Mouse (Mus musculus): ENCODE results near the gene Slc34a3.

Slc34a3 gene

DNA sequence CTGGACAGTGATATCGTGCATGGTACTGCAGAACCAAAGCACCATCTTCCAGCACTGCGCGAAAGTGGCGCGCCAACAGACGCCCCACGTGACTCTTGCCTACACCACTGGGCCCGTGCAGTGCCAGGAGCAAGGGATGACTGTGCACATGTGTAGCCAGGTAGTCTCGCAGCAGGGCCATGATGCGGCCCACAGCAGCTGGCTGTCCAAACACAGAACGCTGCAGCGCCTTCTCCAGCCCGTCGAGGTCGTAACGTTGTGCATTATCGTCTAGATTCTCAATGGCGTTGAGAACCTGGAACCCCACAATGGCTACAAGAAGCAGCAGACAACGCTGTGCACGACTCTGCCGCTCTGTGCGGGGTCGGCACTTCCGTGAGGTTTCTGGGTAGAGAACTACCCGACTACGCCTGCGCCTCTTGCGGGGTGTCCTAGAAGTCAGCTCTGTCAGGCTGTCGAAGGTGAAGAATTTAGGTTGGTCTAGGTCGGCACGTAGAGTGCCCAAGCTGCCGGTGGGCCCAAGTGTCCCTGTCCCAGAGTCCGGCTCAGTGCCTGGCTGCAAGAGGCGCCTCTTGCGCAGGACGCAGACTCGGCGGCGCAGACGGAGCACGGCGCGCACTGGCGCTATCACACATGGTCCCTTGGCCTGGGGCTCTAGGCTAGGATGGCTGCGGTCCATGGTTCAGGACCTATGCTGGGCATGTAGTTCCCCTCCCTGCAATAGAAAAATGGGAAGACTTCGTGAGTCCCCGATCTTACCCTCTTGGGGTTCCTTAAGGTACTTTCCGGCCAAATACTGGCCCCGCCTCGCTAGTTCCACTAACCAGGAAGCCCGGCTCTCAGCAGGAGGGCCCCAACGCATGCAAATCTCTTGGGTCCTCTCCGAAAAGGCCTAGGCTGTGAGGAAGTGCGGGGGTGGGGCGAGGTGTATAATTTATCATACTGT lies 38.7 kb downstream of the Slc34a3 start:
- ATAC-seq (ENCODE audit: insufficient number of reproducible peaks, low FRiP score, low TSS enrichment) = no peak

DNA sequence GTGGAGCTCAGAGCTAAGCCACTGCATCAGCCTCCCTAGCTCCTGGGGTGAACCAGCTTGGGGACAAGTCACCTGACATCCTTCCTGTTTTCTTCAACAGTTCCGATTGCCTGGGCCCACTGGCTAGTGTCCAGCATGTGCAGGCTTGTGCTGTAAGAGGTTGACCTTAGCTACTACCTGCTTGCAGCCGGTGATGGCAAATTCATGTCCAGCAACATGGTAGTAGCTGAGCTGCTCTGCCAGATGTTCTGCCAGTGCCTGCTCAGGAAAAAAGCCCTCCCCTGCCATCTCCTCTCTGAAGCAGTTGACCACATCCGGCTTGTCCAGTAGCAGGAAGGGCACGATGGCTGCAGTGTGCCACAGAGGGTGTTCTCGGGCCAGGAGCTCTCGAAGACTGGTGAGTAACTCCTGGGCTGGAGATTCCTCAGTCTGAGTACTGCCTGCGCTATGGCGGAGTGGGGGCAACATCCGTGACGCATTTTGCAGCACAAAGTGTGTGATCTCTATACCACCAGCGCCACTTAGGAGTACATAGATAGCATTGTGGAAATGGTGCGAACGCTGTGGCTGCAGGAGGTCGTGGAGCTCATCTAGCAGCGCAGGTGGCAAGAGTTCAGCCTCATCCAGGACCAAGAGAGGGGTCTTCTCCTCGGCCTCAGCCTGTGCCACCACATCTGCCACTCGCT lies 39.5 kb downstream of the Slc34a3 start:
- ATAC-seq (ENCODE audit: insufficient number of reproducible peaks, low FRiP score, low TSS enrichment) = no peak

DNA sequence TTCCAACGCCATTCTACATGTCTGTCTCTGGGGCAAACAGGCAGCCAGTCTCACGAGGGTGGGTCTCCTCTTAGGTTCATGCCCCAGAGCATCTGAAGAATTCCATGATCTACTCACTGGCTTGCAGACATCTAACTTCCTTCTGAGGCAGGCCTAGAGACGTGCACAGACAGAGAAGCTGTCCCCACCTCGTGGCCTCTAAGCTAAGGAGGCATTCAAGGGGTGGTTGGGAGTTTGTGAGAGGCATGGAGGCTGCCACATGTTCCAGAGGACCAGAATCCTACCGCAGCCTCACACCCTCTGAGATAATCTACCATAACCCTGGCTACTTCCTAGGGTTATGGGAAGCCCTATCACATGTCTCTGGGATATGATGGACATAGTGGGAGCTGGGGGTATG lies 40.2 kb downstream of the Slc34a3 start:
- ATAC-seq (ENCODE audit: insufficient number of reproducible peaks, low FRiP score, low TSS enrichment) = no peak

DNA sequence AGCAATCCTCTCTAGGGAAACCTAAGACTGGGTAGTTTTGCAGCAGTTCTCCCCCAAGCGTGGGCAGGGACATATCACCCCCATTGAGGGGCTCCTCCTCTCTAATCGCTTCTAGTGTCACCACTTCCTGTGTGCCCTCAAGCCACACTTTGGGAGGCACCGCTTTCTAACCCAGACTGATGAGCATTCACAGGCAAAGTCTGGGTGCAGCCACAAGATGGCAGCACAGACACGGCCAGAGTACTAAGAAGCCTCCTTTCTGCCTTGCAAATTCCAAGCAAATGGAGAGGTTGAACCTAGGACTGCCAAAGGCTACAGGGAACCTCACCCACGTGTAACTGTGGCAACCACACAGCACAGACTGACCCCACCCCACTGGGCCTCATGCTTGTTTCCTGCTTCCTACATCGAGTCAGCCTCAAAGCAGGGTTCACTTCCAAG lies 40.8 kb downstream of the Slc34a3 start:
- ATAC-seq (ENCODE audit: insufficient number of reproducible peaks, low FRiP score, low TSS enrichment) = peak; percentile 93

DNA sequence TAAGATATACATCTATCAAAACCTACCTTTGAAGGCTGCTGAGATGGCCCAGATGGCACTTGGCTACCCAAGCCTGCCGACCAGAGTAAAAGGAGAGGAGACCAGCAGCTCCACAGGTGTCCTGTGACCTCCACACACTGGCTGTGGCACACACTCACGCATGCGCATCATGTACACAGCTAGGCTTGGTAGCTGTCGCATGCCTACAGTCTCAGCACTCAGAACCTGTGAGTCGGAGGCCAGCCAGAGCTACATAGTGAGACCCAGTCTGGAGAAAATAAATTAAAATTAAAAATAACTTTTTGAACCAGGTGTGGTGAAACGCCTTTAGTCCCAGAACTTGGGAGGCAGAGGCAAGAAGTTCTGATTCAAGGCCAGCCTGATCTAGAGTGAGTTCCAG lies 46.3 kb downstream of the Slc34a3 start:
- ATAC-seq (ENCODE audit: insufficient number of reproducible peaks, low FRiP score, low TSS enrichment) = no peak

DNA sequence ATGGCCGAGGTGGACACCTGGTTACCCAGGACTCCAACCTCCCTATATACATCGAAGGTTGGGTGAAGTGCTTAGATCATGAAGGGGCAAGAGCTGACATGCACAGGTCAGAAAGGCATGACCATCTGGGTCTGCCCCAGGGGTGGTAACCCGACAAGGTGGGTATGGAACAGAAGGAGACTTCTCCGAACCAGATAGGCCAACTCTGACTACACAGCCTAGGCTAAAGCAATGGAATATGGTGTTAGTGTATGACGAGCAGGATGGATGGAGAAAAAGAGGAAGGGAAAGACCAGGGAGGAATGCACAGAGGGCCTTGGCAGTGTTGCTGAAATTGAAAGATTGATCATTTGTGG lies 47.6 kb downstream of the Slc34a3 start:
- no peak for ATAC-seq (ENCODE audit: insufficient number of reproducible peaks, low FRiP score, low TSS enrichment)

DNA sequence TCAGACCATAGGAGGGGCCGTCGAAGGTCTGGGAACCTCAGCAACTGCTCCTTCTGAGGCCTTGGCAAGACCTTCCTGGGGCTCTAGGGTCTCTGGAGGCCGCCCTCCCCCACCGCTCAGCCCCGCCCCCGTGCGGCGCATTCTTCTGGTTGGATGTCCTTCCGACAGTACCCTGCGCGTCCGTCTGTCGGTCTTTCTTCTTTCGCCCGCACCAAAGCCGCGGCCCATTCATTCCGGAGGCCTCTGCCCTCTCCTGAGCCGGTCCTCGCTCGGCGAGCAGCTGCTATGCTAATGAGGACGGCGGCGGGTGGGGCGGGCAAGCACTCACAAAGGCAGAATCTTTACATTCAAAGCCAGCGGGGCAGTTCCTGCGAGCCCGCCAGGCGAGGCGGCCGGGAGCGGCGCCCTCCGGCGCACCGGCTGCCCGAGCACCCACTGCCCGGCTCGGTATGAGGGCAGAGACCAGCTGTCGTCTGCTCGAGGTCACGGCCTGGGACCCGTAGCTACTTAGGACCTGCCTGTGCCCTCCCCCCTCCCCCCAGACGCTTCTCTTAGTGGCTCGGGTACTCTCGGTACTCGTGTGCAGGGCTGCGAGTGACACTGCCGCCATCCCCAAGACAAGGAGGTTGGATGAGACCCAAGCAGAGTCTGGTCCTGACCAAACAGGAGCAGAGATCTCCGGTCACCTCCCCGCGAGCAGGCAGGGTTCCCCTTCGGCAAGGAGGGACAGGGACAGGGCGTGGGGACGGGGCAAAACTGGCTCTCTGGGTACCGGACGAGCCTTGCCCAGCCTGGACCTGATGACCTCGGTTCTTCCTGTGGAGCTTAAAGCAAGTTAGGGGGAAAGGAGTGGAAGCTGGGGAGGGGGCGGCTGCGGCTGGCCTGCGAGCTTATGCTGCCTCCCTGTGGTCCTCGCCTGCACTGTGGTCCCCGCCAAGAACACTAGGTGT lies 48.3 kb downstream of the Slc34a3 start:
- no peak for ATAC-seq (ENCODE audit: insufficient number of reproducible peaks, low FRiP score, low TSS enrichment)

DNA sequence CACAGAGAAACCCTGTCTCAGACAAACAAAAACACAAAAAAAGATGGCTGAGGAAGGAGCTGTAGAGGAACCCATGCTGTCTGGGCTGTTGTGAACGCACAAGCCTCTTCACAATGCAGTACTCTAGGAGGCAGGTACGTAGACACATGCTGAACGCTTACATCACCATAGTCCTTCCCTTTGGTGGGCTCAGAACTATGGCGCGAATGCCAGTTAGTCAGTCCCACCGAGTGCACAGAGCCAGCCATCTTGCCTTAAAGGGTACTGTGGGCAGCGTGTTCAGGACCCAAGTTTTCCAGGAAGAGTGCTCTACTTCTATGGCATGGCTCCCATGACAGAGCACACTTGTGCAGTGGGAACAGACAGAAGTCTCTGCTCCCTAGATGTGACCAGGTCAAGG lies 49.7 kb downstream of the Slc34a3 start:
- no peak for ATAC-seq (ENCODE audit: insufficient number of reproducible peaks, low FRiP score, low TSS enrichment)

DNA sequence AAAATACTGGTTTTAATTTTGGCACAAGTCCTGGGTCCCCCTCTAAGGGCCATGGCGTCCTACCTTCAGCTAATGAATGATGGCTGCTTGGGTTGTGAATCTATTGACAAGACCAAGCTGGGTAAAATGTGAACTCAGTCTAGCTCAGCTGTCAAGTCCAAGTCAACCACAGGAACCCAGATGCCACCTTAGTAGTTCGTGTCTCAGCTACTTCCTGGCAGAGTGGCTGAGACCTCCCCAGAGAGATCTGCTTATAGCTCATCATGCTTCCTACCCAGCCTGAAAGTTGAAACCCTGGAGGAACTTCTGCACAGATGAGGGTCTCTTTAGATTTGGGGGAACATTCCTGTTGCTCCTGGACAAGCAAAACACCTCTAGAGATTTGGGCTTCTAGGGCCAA lies 50.8 kb downstream of the Slc34a3 start:
- ATAC-seq (ENCODE audit: insufficient number of reproducible peaks, low FRiP score, low TSS enrichment) = no peak

DNA sequence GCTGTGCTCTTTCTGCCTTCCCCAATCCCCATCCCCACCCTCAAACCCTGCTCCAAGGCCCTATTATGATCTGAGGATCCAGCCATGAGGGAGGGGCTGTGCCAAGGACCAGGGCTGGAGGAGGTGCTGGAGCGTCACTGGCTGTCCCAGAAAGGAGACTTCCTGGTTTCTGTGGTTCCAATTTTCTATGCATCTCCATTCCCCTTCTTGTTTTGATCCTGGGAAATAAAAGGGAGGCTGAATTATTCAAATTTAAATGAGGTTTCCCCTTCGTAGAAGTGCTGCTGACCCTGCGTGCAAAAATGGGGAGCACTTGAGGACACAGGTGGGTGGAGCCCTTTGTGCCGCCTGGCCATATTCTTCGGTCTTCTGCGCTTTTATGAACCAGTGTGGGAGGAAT lies 51.5 kb downstream of the Slc34a3 start:
- ATAC-seq (ENCODE audit: insufficient number of reproducible peaks, low FRiP score, low TSS enrichment) = no peak

DNA sequence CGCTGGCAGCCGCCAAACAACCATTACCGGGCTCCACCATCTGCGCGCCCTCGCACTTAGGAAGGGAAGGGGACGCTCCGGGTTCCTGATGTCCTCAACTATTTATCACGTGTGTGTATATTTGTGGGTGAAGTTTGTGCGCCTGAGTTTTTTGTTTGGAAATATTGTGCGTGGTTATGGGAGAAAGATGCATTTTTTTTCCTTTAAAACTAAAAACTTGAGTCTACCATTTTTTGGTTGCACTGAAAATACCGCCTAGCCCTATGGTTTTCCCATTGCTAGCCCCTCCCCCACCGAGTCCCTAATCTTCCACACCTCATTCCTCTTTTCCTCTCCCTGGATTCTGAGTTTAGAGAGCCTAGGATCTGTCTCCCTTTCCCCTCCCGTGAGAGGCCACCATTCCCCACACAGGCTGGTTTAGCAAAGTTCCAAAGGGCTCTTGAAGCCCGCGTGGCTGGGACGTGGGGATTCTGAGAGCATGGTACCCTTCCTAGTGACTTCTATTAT lies 52.2 kb downstream of the Slc34a3 start:
- ATAC-seq (ENCODE audit: insufficient number of reproducible peaks, low FRiP score, low TSS enrichment) = no peak

DNA sequence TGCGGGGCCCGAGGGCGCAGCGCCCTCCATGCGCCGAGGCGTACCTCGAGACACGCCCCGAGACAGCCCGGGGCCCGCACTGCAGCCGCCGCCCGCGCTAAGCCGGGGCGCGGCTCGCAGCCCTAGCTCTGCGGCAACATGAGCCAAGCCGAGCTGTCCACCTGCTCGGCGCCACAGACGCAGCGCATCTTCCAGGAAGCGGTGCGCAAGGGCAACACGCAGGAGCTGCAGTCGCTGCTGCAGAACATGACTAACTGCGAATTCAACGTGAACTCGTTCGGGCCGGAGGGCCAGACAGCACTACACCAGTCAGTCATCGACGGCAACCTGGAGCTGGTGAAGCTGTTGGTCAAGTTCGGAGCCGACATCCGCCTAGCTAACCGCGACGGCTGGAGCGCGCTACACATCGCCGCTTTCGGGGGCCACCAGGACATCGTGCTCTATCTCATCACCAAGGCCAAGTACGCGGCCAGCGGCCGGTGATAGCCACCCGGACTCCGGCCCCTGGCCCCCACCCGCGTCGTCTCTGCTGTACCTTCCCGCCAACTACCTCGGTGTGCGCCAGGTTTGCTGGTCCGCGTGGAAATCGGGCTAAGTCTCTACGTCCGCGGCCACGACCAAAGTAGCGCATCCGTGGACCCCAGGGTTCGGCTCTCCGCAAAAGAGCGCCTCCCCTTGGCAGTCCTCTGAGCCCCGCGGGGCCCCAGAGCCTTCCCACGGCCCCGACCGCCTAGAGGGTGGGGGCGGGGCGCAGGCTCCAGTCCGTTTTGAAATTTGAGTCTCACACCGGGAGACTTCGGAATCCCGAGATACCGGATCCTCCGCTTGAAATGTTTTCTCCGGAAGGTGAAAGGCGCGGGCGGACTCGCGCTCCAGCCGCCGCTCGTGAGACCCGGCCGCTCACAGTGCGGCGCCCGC lies 52.9 kb downstream of the Slc34a3 start:
- no peak for ATAC-seq (ENCODE audit: insufficient number of reproducible peaks, low FRiP score, low TSS enrichment)

DNA sequence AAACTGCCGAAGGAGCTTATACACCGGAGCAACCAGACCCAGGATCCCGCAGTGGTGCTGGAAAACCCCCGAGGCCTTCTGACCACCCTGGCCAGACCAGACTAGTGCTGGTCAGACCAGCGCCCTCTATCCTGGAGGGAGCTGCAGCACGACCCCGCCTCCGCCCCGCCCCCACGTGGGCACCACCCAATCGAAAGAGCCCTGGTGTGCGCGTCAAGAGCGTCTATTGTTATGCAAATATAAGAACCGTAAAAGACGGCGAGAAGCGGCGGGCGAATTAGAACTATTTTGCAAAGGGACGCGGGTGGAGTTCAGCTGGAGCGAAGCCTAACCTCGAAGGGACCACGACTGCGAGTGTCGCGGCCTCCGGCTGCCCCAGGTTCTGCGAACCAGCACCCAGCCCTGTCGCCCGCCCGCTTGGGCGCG lies 53.7 kb downstream of the Slc34a3 start, which contains the start of gene Nrarp:
Gene Nrarp (plus strand): TSS at position 281 of the 426 bp plus-strand sequence.
- peak; percentile 54; the same call in 1 of the 2 replicates for ATAC-seq (ENCODE audit: insufficient number of reproducible peaks, low FRiP score, low TSS enrichment)

DNA sequence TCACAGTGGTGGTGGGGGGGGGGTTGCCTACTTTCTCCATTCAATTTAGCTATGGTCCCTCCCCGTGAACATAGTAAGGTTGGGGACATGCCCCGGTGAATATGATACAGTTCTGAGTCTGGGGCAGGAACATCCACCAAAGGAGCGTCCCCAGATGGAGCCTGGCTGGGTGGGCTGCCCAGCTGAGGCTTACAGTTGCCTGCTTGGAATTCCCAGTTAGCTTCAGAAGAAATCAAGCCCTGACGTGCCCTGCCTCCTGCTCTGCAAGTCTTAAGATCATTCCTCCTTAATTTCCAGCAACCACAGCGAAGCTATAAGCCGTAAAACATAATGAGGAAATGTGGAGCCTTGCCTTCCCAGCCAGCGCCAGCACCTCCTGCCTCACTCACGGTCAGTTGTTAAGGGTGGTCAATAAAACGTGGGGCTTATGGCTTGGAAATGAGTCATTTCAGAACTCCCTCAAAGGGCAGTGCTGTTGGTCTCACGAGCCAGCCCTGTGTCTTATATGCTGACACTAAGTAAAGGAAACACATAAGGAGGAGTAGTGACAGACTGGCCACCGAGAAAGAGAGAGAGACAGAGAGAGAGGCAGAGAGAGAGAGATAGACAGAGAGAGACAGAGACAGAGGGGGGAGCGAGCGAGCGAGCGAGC lies 54.5 kb downstream of the Slc34a3 start:
- no peak for ATAC-seq (ENCODE audit: insufficient number of reproducible peaks, low FRiP score, low TSS enrichment)

All from cerebellum, adult (tissue).